Mouse (Mus musculus): ENCODE data around the gene Spata7.

DNA sequence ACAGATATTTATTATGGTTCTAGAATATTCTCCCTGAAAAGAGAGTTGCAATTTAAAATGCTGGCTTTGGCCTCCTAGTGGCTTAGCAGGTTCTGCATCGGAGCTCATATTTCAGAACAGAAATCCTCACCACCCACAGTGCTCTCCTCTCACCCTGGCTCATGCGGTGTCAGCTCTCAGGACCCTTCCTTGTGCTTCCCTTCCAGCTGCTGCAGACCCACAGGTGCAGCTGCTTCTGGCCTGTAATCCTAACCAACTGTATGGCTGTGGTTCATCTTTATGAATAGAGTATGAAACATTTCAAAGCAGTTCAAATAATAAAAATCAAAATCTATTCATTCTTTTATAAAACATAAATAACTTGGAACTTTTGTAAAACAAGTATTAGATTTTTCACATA is 28.9 kb downstream of the Spata7 start:
- no peak for TF ChIP-seq CTCF (IDR thresholded peaks at IDR 0.05; ENCODE audit: control insufficient read depth, insufficient read depth, insufficient replicate concordance, low read depth, low read length)
- TF ChIP-seq POLR2A (IDR thresholded peaks at IDR 0.05; ENCODE audit: control insufficient read depth, low read depth, low read length): no peak

All from testis, adult 2 months (tissue).